Comparison of ENCODE assay signal across 8 mouse cellular contexts in the genomic region with DNA sequence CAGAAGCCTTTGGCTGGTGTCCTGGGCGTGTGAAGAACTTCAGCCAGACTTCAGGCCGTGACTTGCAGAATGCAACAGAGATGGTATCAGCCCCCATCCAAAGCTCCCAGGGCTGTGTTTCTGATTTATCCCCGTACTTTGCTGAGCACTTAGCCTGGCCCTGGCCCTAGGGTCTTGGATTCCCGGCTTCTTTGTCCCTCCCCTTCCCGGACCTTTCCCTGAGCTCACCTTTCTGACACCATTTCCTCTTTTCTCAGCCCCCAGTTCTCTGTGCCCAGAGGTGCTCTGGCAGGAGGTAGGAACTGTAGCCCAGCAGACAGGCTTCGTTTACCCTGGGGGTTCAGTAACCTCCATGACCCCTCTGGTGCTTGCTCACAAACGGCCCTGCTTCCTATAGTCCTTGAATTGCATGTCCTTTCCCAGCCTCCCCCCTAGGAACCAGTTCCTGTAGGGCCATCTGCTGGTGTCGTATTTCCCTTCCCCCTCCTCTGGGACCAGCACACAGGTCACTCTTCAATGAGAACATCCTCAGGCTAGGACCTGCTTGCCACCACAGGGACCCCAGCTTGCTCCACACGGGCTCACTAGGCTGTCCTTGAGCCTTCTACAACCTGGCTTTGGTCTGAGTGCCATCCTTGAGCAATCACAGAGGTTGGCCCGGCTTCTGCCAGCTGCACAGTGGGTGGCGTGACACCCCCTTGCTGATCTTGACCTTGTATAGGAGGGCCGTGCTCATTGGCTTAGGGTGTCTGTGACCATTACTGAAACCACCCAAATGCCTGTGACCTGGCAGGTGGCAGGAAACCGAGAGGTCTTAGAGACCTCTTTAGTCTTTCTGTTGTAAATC. TPM values are rescaled to one million over a fixed set of nuclear protein-coding genes. Genes with fewer than 3 reads are reported as not detected.
A peak's percentile ranks its signal among the peaks of the same experiment; 100 is the strongest.
DNase-seq lines count a peak whose midpoint lies in the region; ATAC-seq lines count a peak whose summit lies in the region.

No protein-coding gene starts in this region.

- H3K27me3 ChIP-seq in forebrain, embryonic 16.5 days (replicated peaks; ENCODE audit: control insufficient read depth, insufficient read depth, low read length), result no peaks in the 10 kb centered on the region
- no peaks in the 10 kb centered on the region for H3K27me3 ChIP-seq in intestine, embryonic 16.5 days (replicated peaks; ENCODE audit: control insufficient read depth, insufficient read depth, low read length)
- H3K27me3 ChIP-seq in lung, embryonic 16.5 days (ENCODE audit: control insufficient read depth, insufficient read depth, low read depth, low read length), result no peaks in the 10 kb centered on the region
- no peaks in the 10 kb centered on the region for H3K27me3 ChIP-seq in stomach, embryonic 14.5 days (ENCODE audit: control insufficient read depth, insufficient read depth, low read length)

- peak overlapping the region; percentile 35; the same call in 1 of the 2 replicates for H3K9ac ChIP-seq in forebrain, embryonic 16.5 days (replicated peaks; ENCODE audit: low read depth, low read length)
- H3K9ac ChIP-seq in intestine, embryonic 16.5 days (ENCODE audit: low read depth, low read length), result peak overlapping the region; percentile 75
- H3K9ac ChIP-seq in lung, embryonic 16.5 days (ENCODE audit: low read length), result peak overlapping the region; percentile 64
- H3K9ac ChIP-seq in stomach, embryonic 14.5 days (replicated peaks; ENCODE audit: low read depth, low read length), result peak overlapping the region; percentile 29

- 48% methylated on average over 13 of the region's 13 CpGs for WGBS in forebrain, embryonic 16.5 days
- WGBS in intestine, embryonic 16.5 days, result 38% methylated on average over 13 of the region's 13 CpGs
- 26% methylated on average over 13 of the region's 13 CpGs for WGBS in lung, embryonic 16.5 days
- WGBS in stomach, embryonic 14.5 days, result 26% methylated on average over 13 of the region's 13 CpGs

- no peaks in the 10 kb centered on the region; the same call in 1 of the 2 replicates for H3K36me3 ChIP-seq in forebrain, embryonic 16.5 days (ENCODE audit: control insufficient read depth, insufficient read depth)
- no peaks in the 10 kb centered on the region for H3K36me3 ChIP-seq in intestine, embryonic 16.5 days (ENCODE audit: control insufficient read depth, insufficient read depth, low read length)
- H3K36me3 ChIP-seq in lung, embryonic 16.5 days (ENCODE audit: control insufficient read depth, insufficient read depth, low read length), result peaks cover 13% of the 10 kb centered on the region
- peaks cover 10% of the 10 kb centered on the region; the same call in 1 of the 2 replicates for H3K36me3 ChIP-seq in stomach, embryonic 14.5 days (ENCODE audit: control insufficient read depth, insufficient read depth, low read length)

- no peaks in the 10 kb centered on the region for H3K9me3 ChIP-seq in forebrain, embryonic 16.5 days (ENCODE audit: control insufficient read depth, low read length)
- H3K9me3 ChIP-seq in intestine, embryonic 16.5 days (ENCODE audit: control insufficient read depth, low read length), result no peaks in the 10 kb centered on the region
- H3K9me3 ChIP-seq in lung, embryonic 16.5 days (ENCODE audit: control insufficient read depth, low read length), result no peaks in the 10 kb centered on the region
- H3K9me3 ChIP-seq in stomach, embryonic 14.5 days (ENCODE audit: control insufficient read depth, low read depth, low read length), result no peaks in the 10 kb centered on the region

- H3K4me3 ChIP-seq in forebrain, embryonic 16.5 days (replicated peaks; ENCODE audit: low read length), result no peak overlapping the region
- peak overlapping the region; percentile 11 for H3K4me3 ChIP-seq in intestine, embryonic 16.5 days (ENCODE audit: low read length)
- peak overlapping the region; percentile 4 for H3K4me3 ChIP-seq in lung, embryonic 16.5 days (ENCODE audit: low read length)
- H3K4me3 ChIP-seq in stomach, embryonic 14.5 days (ENCODE audit: low read depth, low read length), result no peak overlapping the region

- no peak overlapping the region for H3K4me2 ChIP-seq in forebrain, embryonic 16.5 days (ENCODE audit: low read length)
- peak overlapping the region; percentile 51 for H3K4me2 ChIP-seq in intestine, embryonic 16.5 days (ENCODE audit: low read depth, low read length)
- H3K4me2 ChIP-seq in lung, embryonic 16.5 days (ENCODE audit: low read depth, low read length), result peak overlapping the region; percentile 61
- peak overlapping the region; percentile 33 for H3K4me2 ChIP-seq in stomach, embryonic 14.5 days (replicated peaks; ENCODE audit: low read depth, low read length)

- peaks cover 53% of the 10 kb centered on the region for H3K4me1 ChIP-seq in forebrain, embryonic 16.5 days (replicated peaks; ENCODE audit: control insufficient read depth, insufficient read depth, low read length)
- H3K4me1 ChIP-seq in intestine, embryonic 16.5 days (ENCODE audit: control insufficient read depth, insufficient read depth, low read length), result peaks cover 65% of the 10 kb centered on the region
- H3K4me1 ChIP-seq in lung, embryonic 16.5 days (replicated peaks; ENCODE audit: control insufficient read depth, insufficient read depth, low read length), result peaks cover 56% of the 10 kb centered on the region
- peaks cover 46% of the 10 kb centered on the region for H3K4me1 ChIP-seq in stomach, embryonic 14.5 days (ENCODE audit: control insufficient read depth, insufficient read depth, low read length)

- DNase-seq in thymus, postnatal 0 days (ENCODE audit: low spot score), result peak; percentile 18
- DNase-seq in thymus, adult 18-20 months, result no peak
- DNase-seq in cerebellum, adult 11 months, result peak; percentile 62
- no peak for DNase-seq in urinary bladder, adult 18-20 months (ENCODE audit: low spot score in 2 of 2)

- ATAC-seq in forebrain, embryonic 16.5 days, result no peak
- no peak for ATAC-seq in intestine, embryonic 16.5 days
- no peak for ATAC-seq in lung, embryonic 16.5 days (ENCODE audit: low read depth)
- ATAC-seq in stomach, embryonic 14.5 days (ENCODE audit: insufficient number of reproducible peaks, insufficient read depth, low FRiP score, low read depth), result no peak

- no peak overlapping the region for H3K27ac ChIP-seq in forebrain, embryonic 16.5 days (ENCODE audit: low read length)
- H3K27ac ChIP-seq in intestine, embryonic 16.5 days (ENCODE audit: low read length), result peak overlapping the region; percentile 99
- H3K27ac ChIP-seq in lung, embryonic 16.5 days (ENCODE audit: low read length), result peak overlapping the region; percentile 100
- peak overlapping the region; percentile 99 for H3K27ac ChIP-seq in stomach, embryonic 14.5 days (ENCODE audit: low read length)

RNA-seq across cellular contexts. Expression of a gene that starts 26.0 kb away (rescaled TPM):
- 72.4 and 75.2 TPM in 2 replicates for polyA plus RNA-seq in thymus, postnatal 0 days (2015; fragmentation: Nextera tagmentation; extraction: Ambion mirVana)
- 20.9 and 21.5 TPM in 2 replicates for polyA plus RNA-seq in forebrain, embryonic 16.5 days (2015; fragmentation: Nextera tagmentation; extraction: Ambion mirVana)
- polyA plus RNA-seq in intestine, embryonic 16.5 days (2015; fragmentation: Nextera tagmentation; extraction: Ambion mirVana), result 31.1 and 31.7 TPM in 2 replicates
- 56.4 and 61.1 TPM in 2 replicates for polyA plus RNA-seq in lung, embryonic 16.5 days (2015; fragmentation: Nextera tagmentation; extraction: Ambion mirVana)
- polyA plus RNA-seq in stomach, embryonic 14.5 days (2014; fragmentation: Nextera tagmentation; extraction: Ambion mirVana), result 18.3 and 18.6 TPM in 2 replicates

RNA-seq across cellular contexts. Expression of a gene that starts 28.6 kb away (rescaled TPM):
- 11.4 and 14.6 TPM in 2 replicates for polyA plus RNA-seq in thymus, postnatal 0 days (2015; fragmentation: Nextera tagmentation; extraction: Ambion mirVana)
- polyA plus RNA-seq in forebrain, embryonic 16.5 days (2015; fragmentation: Nextera tagmentation; extraction: Ambion mirVana), result 1.5 and 2.0 TPM in 2 replicates
- 3.4 and 4.1 TPM in 2 replicates for polyA plus RNA-seq in intestine, embryonic 16.5 days (2015; fragmentation: Nextera tagmentation; extraction: Ambion mirVana)
- polyA plus RNA-seq in lung, embryonic 16.5 days (2015; fragmentation: Nextera tagmentation; extraction: Ambion mirVana), result 5.7 and 6.2 TPM in 2 replicates
- 1.8 and 2.8 TPM in 2 replicates for polyA plus RNA-seq in stomach, embryonic 14.5 days (2014; fragmentation: Nextera tagmentation; extraction: Ambion mirVana)

RNA-seq across cellular contexts. Expression of a gene that starts 44.9 kb away (rescaled TPM):
- 3.3 and 4.1 TPM in 2 replicates for polyA plus RNA-seq in thymus, postnatal 0 days (2015; fragmentation: Nextera tagmentation; extraction: Ambion mirVana)
- polyA plus RNA-seq in forebrain, embryonic 16.5 days (2015; fragmentation: Nextera tagmentation; extraction: Ambion mirVana), result 11.0 and 13.7 TPM in 2 replicates
- 1.5 and 1.7 TPM in 2 replicates for polyA plus RNA-seq in intestine, embryonic 16.5 days (2015; fragmentation: Nextera tagmentation; extraction: Ambion mirVana)
- polyA plus RNA-seq in lung, embryonic 16.5 days (2015; fragmentation: Nextera tagmentation; extraction: Ambion mirVana), result 2.5 and 3.2 TPM in 2 replicates
- polyA plus RNA-seq in stomach, embryonic 14.5 days (2014; fragmentation: Nextera tagmentation; extraction: Ambion mirVana), result 3.1 and 3.2 TPM in 2 replicates

Comparison
In these comparisons a context has a peak if more than half of its experiments do, and no peak if none do; other contexts are left out.
1. DNase-seq: peak in thymus, postnatal 0 days (single experiment) and cerebellum, adult 11 months (single experiment); none in thymus, adult 18-20 months (0 of 2) and urinary bladder, adult 18-20 months (0 of 2).
2. H3K4me3 ChIP-seq: peak in intestine, embryonic 16.5 days (single experiment) and lung, embryonic 16.5 days (single experiment); none in forebrain, embryonic 16.5 days (single experiment) and stomach, embryonic 14.5 days (single experiment).
3. Peak in every context shown above with its lines, with median percentiles within 50 percentile points of each other: H3K9ac ChIP-seq.